Mouse (Mus musculus) liver (tissue): ENCODE results near the gene Ramac.

Experiments used
- DNase-seq: peaks from one replicate; pipeline ENCODE4 v3.0.0-alpha.2; 2020; ENCODE audit warnings: mixed read lengths

Gene Ramac

DNA sequence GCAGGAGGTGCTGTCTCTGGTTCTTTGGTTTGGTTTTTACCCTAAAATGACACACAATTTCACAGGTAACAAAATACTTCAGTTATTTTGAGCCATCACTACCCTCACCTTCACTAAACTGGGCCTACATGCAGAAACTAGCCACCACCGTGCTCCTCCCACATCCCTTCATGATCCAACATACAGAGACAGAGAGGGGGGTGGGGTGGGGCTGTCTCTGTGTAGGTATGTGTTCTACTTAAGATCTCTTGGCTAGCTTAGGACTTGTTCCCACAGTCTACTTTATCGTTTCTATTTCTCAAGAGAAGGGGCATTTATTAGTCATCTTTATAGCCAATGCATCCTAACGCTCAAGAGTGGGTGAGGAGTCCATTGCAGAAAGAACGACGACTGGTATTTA is 25.8 kb downstream of the Ramac start:
- peak; percentile 45 for DNase-seq

DNA sequence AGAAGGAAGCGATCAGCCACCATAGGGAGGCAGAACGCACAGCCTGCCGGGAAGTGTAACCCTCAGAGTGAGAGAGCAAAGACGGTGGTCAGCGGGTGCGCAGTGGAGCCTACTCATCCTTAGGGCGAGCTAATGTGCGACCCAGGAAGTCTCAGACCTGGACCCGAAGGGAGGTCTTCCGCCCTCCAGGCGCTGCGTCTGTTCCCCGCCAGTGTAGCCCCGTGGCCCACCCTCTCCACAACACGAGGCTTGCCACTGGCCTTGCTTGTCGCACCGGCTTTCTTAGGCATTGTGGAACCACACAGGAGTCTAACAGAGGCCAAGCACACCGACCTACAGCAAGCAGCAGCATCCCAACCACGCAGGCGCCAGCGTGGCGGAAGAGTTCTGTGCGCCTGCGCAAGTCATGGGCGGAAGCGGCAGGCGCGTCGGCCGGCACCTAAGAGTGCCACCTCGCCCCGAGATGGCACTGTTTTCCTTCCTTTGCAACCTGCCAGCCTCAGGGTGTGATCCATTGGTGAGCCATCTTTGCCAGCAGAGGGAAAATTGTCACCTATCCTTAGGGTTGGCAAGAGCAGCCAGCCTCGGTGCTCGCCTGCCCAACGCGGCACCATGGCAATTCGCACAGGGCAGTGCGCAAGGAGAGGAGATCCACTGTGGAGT is 26.5 kb downstream of the Ramac start, which contains the start of gene 3110040N11Rik:
3110040N11Rik (minus strand) TSS at position 384 of the 663 bp plus-strand sequence.
- peak; percentile 86 for DNase-seq

DNA sequence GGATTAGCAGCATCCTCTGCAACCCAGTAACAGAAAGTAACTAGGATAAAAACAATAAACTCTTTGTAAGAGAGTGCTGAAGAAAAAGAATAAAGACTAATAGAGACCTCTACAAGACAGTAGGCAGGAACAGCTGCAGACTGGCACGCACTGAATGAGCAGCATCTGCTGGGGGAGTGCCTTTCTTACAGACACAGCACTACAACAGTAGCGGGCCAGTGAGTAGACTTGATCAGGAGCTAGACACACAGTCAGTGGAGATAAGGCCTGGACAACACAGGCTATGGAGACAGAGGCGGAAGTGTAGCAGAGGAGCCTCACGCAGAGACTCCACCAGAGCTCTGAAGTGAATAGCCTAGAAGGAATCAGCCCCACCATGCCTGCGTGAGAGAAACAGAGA is 43.3 kb downstream of the Ramac start:
- DNase-seq = no peak
